Mouse (Mus musculus) E14TG2a.4 (cell line): ENCODE results near the gene Dock4.

ENCODE experiments used
- CTCF ChIP-seq: conservative IDR thresholded peaks from 2 replicates; pipeline ENCODE4 v1.5.1; 2014; ENCODE audit warnings: low read length
- NANOG ChIP-seq: IDR thresholded peaks from 2 replicates; pipeline ENCODE4 v1.6.1; 2014; ENCODE audit warnings: borderline replicate concordance, low read length, mixed read lengths

- TF ChIP-seq CTCF (no peak), NANOG (peak; percentile 77; the same call in 1 of the 2 replicates)
Measured at GRCm38 (mm10) chr12:40654312-40654711, 208.6 kb downstream of the Dock4 start.
